Mouse (Mus musculus): Measurements from ENCODE around the gene Layn.

- no peak for TF ChIP-seq CTCF (IDR thresholded peaks at IDR 0.05; ENCODE audit: low read depth, low read length)
- no peak for TF ChIP-seq POLR2AphosphoS5 (IDR thresholded peaks at IDR 0.05; ENCODE audit: insufficient replicate concordance, low read depth, low read length)
- TF ChIP-seq TAL1 (conservative IDR thresholded peaks at IDR 0.05; ENCODE audit: low read depth, low read length), result no peak
- TF ChIP-seq GATA1 (IDR thresholded peaks at IDR 0.05; ENCODE audit: borderline replicate concordance, low read length), result no peak
Observed at GRCm38 (mm10) chr9:51042136-51042535, 34.8 kb downstream of the Layn start.
